Mouse (Mus musculus) limb, embryonic 10.5 days (tissue): ENCODE data around the gene Pigyl. TPM values are rescaled to one million over a fixed set of nuclear protein-coding genes. Genes with fewer than 3 reads are reported as not detected.
A peak's percentile ranks its signal among the peaks of the same experiment; 100 is the strongest.

Source experiments
- DNase-seq: peaks from one replicate; pipeline ENCODE4 v3.0.0-alpha.2; 2017; ENCODE audit warnings: low spot score
- H3K27ac ChIP-seq: fragments of 300-500 bp; sonication (generic); 2 replicates; pipeline ENCODE4 v1.5.1; 2016; ENCODE audit warnings: mild to moderate bottlenecking
- H3K27me3 ChIP-seq: fragments of 300-500 bp; sonication (generic); 2 replicates; pipeline ENCODE4 v1.6.1; 2016; ENCODE audit warnings: low read depth, mild to moderate bottlenecking; ENCODE audit not compliant: poor library complexity, severe bottlenecking
- H3K36me3 ChIP-seq: fragments of 300-500 bp; sonication (generic); 2 replicates; pipeline ENCODE4 v1.6.1; 2016; ENCODE audit warnings: mild to moderate bottlenecking, moderate library complexity
- H3K4me1 ChIP-seq: fragments of 300-500 bp; sonication (generic); 2 replicates; pipeline ENCODE4 v1.6.1; 2016
- H3K4me3 ChIP-seq: fragments of 300-500 bp; sonication (generic); 2 replicates; pipeline ENCODE4 v1.5.1; 2016; ENCODE audit warnings: mild to moderate bottlenecking, moderate library complexity
- H3K9me3 ChIP-seq: fragments of 300-500 bp; sonication (generic); replicated peaks from 2 replicates; pipeline ENCODE4 v1.6.1; 2016; ENCODE audit warnings: mild to moderate bottlenecking
- WGBS: fragments of 180-500 bp; shearing (Covaris S2); methylation state at CpG from one replicate; pipeline ENCODE4 v1.1.7; 2016; 5-methylcytosine and 5-hydroxymethylcytosine counted together
- microRNA-seq: library from miRNA; unstranded; fragments of <30 nt; microRNA quantifications from one replicate; pipeline ENCODE4, GENCODE M21; 2017
- polyA plus RNA-seq: library from polyadenylated mRNA; unstranded; fragments of >200 nt; fragmentation: Nextera tagmentation; extraction: Ambion mirVana; gene quantifications from 2 replicates; pipeline ENCODE4 v1.2.1, GENCODE M21; 2016

Gene Pigyl
- polyA plus RNA-seq, 1 experiment from 2014 or later: 47.1 TPM

DNA sequence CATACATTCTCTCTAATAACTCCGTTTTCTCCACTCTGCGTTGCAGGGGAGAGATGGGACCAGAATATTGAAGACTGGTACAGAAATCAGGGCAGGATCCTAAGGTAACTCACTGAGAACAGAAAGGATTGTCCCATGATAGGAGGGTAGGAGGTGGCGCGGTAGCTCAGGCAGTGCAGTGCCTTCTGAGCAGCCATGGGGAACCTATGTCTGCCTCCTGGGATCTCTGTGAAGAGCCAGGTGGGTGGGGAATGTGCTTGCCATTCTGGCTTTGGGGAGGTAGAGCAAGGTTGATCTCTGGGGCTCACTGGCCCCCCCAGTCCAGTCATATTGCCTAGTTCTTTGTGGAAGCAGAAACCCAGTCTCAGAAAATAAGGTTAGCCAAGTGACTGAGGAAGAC, 11.1 kb downstream of the Pigyl start:
- 96% methylated on average over 4 of the region's 4 CpGs for WGBS
- Histone ChIP-seq H3K36me3 (no peaks in the 10 kb centered on the region), H3K27me3 (peaks cover 10% of the 10 kb centered on the region), H3K27ac (no peak overlapping the region), H3K4me1 (peaks cover 5% of the 10 kb centered on the region; the same call in 1 of the 2 replicates), H3K9me3 (no peaks in the 10 kb centered on the region), H3K4me3 (no peak overlapping the region)
- no peak for DNase-seq

DNA sequence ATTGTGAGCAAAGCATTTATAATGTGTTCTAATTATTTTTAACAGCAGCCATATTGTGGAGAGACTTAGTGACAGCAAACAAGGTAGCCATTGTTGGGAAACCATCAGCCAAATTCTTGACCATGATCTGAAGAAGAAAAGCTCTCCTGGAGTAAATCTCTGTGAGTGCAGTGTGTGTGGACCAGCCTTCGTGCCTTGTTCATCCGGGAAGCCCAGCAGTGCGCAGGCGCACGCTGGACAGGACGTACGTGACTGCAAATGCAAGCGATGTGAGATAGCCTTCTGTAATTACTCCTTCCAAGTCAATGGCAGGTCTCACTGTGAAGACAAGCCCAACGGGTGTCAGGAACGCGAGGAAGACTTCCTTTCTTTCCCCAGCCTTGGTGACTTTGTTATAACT, 12.7 kb downstream of the Pigyl start:
- DNase-seq: no peak
- peaks cover 5% of the 10 kb centered on the region; the same call in 1 of the 2 replicates for H3K4me1 ChIP-seq

DNA sequence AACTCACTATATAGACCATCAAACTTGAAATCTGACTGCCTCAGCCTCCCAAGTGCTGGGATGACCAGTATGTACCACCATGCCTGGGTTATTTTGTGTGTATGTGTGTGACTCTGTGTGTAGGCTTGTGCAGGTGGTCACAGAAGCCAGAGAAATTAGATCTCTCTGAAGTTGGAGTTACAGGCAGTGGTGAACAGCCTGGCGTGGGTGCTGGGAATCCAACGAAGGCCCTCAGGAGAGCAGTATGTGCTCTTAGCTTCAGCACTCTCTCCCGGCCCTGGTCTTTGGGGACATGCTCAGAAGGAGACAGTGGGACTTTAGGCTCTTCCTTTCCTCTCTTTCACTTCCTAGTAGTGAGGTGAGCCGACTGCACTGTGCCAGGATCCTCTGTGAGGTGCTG, 15.7 kb downstream of the Pigyl start:
- no peak overlapping the region for H3K4me3 ChIP-seq
- no peaks in the 10 kb centered on the region for H3K9me3 ChIP-seq
- no peaks in the 10 kb centered on the region for H3K36me3 ChIP-seq
- H3K27me3 ChIP-seq: no peaks in the 10 kb centered on the region
- 81% methylated on average over 4 of the region's 4 CpGs for WGBS
- no peak for DNase-seq
- no peak overlapping the region for H3K27ac ChIP-seq
- no peaks in the 10 kb centered on the region for H3K4me1 ChIP-seq

More for the DNA sequence above, 12.7 kb downstream of the Pigyl start:
- Histone ChIP-seq H3K36me3 (no peaks in the 10 kb centered on the region), H3K27me3 (no peaks in the 10 kb centered on the region), H3K4me3 (no peak overlapping the region), H3K27ac (no peak overlapping the region), H3K9me3 (no peaks in the 10 kb centered on the region)
- 96% methylated on average over 11 of the region's 11 CpGs for WGBS

DNA sequence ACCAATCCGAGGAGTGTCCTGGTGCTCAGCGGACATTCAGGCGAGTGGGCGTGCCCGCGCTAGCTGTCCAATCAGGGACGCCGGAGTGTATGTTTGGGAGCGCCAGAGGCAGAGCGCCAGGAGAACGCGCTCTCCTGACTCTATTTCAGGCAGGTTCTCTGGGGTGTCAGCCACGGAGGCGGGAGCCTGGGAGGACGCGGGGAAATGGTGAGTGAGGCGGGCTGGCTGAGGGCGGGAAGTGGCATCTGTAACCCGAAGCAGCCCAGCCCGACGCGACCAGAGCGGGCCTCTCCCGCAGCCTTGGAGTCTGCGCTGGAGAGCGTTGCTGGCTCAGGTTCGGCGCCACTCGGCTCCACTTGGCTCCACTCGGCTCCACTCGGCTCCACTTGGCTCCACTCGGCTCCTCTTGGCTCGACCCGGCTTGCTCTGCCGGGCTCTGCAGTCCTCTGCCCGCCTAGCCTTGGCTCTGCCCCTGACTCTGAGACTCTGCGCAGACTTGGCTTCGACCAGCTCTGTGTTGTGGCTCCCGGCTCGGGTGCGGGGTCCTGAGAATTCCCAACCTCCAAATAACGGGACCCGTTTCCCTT, 31.5 kb downstream of the Pigyl start, which contains the start of gene Zfp872:
Gene Zfp872, plus strand, starts transcription at position 66 of the 587 bp plus-strand sequence.
- 0 out of 2 replicates have a peak, but pooled peaks cover 3% of the 10 kb centered on the region for H3K9me3 ChIP-seq
- H3K4me1 ChIP-seq: peaks cover 5% of the 10 kb centered on the region; the same call in 1 of the 2 replicates
- peak within 1 kb of the TSS; percentile 66 for H3K27ac ChIP-seq
- peaks cover 24% of the 10 kb centered on the region for H3K27me3 ChIP-seq
- no peaks in the 10 kb centered on the region for H3K36me3 ChIP-seq
- H3K4me3 ChIP-seq: peak within 1 kb of the TSS; percentile 56
- peak; percentile 70 for DNase-seq
- WGBS: 17% methylated on average over 43 of the region's 43 CpGs

DNA sequence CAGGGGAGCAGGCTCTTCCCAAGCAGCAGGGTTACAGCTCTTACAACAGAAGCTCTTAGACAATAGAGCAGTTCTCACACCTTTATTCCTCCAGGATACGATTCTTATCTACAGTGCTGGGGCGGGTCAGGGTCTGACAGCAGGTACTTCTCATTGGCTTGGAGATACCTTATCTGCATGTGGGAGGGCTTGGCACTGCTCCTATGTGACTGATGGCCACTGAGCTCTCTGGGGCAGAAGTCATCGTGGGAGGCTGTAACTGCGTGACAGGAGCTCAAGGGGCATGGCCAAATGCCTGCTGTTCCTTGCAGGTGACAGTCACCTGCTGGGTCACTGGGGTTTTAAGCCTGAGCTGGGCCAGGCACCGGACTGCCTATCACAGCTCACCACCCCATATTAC, 39.8 kb downstream of the Pigyl start:
- H3K9me3 ChIP-seq: peaks cover 17% of the 10 kb centered on the region
- no peak for DNase-seq
- no peaks in the 10 kb centered on the region for H3K27me3 ChIP-seq
- H3K4me1 ChIP-seq: no peaks in the 10 kb centered on the region
- no peak overlapping the region for H3K4me3 ChIP-seq
- H3K27ac ChIP-seq: no peak overlapping the region
- peaks cover 5% of the 10 kb centered on the region; the same call in 1 of the 2 replicates for H3K36me3 ChIP-seq
- WGBS: 36% methylated on average over 5 of the region's 5 CpGs

Small RNA genes lying within 50 kb of the gene (microRNA-seq; reads per million reads assigned to microRNA genes)
- not detected for gene Mir7084

Other genes starting within 250 kb of the Pigyl start
- gene Rab3d, start 238.7 kb upstream of the Pigyl start, polyA plus RNA-seq: 2.7 and 5.0 TPM in 2 replicates
- gene Ccdc159, start 229.4 kb upstream of the Pigyl start, polyA plus RNA-seq: 3.0 and 3.9 TPM in 2 replicates
- gene Tmem205, start 229.3 kb upstream of the Pigyl start, polyA plus RNA-seq: 31.1 and 33.5 TPM in 2 replicates
- 6.4 and 7.8 TPM in 2 replicates for gene Plppr2, start 219.8 kb upstream of the Pigyl start, polyA plus RNA-seq
- gene Swsap1, start 201.1 kb upstream of the Pigyl start, polyA plus RNA-seq: 7.3 and 8.2 TPM in 2 replicates
- gene Epor, start 193.3 kb upstream of the Pigyl start, polyA plus RNA-seq: 7.6 and 8.2 TPM in 2 replicates
- gene Rgl3, start 167.4 kb upstream of the Pigyl start, polyA plus RNA-seq: 5.1 and 5.7 TPM in 2 replicates
- gene Ccdc151, start 154.2 kb upstream of the Pigyl start, polyA plus RNA-seq: 2.0 TPM in 2 replicates
- gene Prkcsh, start 154.0 kb upstream of the Pigyl start, polyA plus RNA-seq: 111 and 113 TPM in 2 replicates
- 0.06 and 0.10 TPM in 2 replicates for gene Elavl3, start 104.8 kb upstream of the Pigyl start, polyA plus RNA-seq
- gene Gm49318, start 85.6 kb upstream of the Pigyl start, polyA plus RNA-seq: not detected in 2 replicates
- 11.0 TPM in 2 replicates for gene Zfp653, start 85.5 kb upstream of the Pigyl start, polyA plus RNA-seq
- 38.9 and 46.4 TPM in 2 replicates for gene Ecsit, start 71.4 kb upstream of the Pigyl start, polyA plus RNA-seq
- 0.89 and 2.4 TPM in 2 replicates for gene Cnn1, start 57.6 kb upstream of the Pigyl start, polyA plus RNA-seq
- gene Elof1, start 39.7 kb upstream of the Pigyl start, polyA plus RNA-seq: 233 and 257 TPM in 2 replicates
- gene Acp5, start 21.1 kb upstream of the Pigyl start, polyA plus RNA-seq: 16.7 and 22.9 TPM in 2 replicates
- gene Zfp872, start 31.2 kb downstream of the Pigyl start, polyA plus RNA-seq: 0.10 and 0.18 TPM in 2 replicates
- gene Zfp809, start 68.9 kb downstream of the Pigyl start, polyA plus RNA-seq: 10.3 and 12.7 TPM in 2 replicates
- 8.7 and 9.5 TPM in 2 replicates for gene Zfp599, start 103.0 kb downstream of the Pigyl start, polyA plus RNA-seq
- 23.3 and 36.1 TPM in 2 replicates for gene Zfp810, start 150.8 kb downstream of the Pigyl start, polyA plus RNA-seq
- gene Anln, start 232.3 kb downstream of the Pigyl start, polyA plus RNA-seq: 41.7 and 48.6 TPM in 2 replicates